Mouse (Mus musculus): ENCODE measurements around the gene Gabarapl2.

DNA sequence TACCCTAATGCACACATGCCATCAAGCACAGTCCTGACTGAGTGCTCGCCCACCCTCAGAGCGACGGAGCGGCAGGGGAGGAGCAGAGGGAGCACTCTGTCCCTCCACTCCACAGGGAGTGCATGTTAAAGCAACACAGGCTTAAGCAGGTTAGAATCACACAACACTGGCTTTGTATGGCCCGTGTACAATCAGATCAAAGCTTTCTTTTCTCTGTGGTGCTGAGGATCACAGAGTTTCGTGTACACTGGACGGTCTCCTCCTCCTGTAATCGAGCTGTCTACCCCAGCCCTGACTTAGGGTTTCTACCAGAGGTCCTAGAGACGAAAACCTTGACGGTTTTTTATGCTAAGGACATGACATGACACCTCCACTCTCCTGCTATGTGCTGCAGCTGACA lies 28.0 kb downstream of the Gabarapl2 start:
- TF ChIP-seq MAX (IDR thresholded peaks at IDR 0.05) (no peak), CTCF (IDR thresholded peaks at IDR 0.05; ENCODE audit: control insufficient read depth, insufficient read depth, insufficient read length) (no peak), MYOG (IDR thresholded peaks at IDR 0.05; ENCODE audit: control insufficient read depth, extremely low read depth, insufficient read length) (no peak), CEBPB (IDR thresholded peaks at IDR 0.05; ENCODE audit: low read depth) (no peak), FOSL1 (IDR thresholded peaks at IDR 0.05; ENCODE audit: insufficient read depth, low read length, poor library complexity, severe bottlenecking) (no peak), USF1 (IDR thresholded peaks at IDR 0.05; ENCODE audit: low read depth) (no peak), MYOD1 (IDR thresholded peaks at IDR 0.05; ENCODE audit: control insufficient read depth, insufficient read length, low read depth) (no peak)
